Mouse (Mus musculus) gastrocnemius, postnatal 36 days (tissue): ENCODE data around the gene Doc2b. TPM values are rescaled to one million over a fixed set of nuclear protein-coding genes. Genes with fewer than 3 reads are reported as not detected.
A peak's percentile ranks its signal among the peaks of the same experiment; 100 is the strongest.

Experiments used
- DNase-seq, 2 experiments: peaks; one replicate each; pipeline ENCODE4 v3.0.0; 2022
- intact Hi-C: fragments of 180-260 bp; cut with DNase I; formaldehyde crosslinking; loops from one replicate; pipeline ENCODE4 v1.15.1; 2025
- total RNA-seq, 2 experiments: library from RNA; stranded (reverse); gene quantifications; 2 replicates each; pipeline ENCODE4 v1.2.3; 2021

The Doc2b gene
- total RNA-seq, 2 experiments from 2014 or later = 0.84 to 1.1 TPM

DNA sequence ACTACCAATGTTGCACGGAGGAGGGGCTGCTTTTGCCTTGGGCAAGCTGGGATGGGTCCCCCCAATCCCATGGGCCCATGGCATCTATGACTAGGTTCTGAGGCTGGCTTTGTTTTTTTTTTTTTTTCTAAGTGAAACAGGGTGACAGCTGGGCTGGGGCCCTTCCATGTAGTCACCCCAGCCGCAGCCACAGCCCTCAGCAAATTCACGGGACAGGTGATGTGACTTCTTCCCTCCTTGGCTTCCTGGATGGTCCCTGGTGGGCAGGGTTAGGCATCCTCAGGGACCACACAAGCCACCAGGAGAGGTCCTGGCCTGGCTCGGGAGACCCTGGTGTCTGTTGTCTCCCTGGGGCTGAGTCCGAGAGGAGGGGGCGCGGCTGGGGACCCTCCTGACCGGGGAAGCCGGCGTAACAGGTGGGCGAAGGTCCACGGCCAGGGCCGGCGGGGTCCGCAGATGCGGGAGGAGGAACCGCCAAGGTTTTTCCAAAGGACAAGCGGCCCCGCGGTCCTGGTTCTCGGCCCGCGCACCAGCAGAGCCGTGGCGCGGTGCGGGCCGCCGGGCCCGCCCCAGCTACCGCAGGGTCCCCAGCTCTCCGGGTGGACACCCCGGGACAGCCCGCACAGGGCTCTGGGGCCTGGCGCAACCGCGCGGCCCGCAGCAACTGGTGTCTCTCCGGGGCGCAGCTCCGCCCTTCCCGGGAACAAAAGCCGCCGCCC is 1.1 kb downstream of the Doc2b start:
- intact Hi-C loops = no loop called here

GRCm38 (mm10) chr11:75793351-75793750 is 2.5 kb downstream of the Doc2b start:
- intact Hi-C loops = no loop called here

More for the DNA sequence above, 1.1 kb downstream of the Doc2b start:
- DNase-seq = no peak

GRCm38 (mm10) chr11:75792535-75792934 is 3.3 kb downstream of the Doc2b start:
- intact Hi-C loops = no loop called here
- DNase-seq = no peak

More at GRCm38 (mm10) chr11:75793351-75793750, 2.5 kb downstream of the Doc2b start:
- no peak for DNase-seq

DNA sequence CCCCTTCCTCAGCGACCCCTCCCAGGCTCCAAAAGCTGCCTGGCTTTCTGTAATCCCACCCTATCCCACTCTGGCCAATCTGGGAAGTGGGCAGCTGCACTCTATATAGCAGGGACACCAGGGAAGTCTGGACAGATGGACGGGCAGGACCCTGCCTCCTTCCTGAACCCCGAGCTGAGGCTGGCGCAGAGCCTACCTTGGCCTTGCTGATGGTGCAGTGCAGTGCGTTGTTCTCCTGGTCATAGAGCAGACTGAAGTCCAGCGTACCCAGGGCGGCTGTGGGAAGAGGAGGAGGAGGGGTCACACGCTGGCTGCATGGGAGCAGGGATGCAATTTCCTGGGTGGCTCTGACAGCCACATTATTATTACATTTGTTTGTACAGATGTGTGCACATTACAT is 10.0 kb downstream of the Doc2b start:
- DNase-seq = no peak
- intact Hi-C loops = loop anchor here (10.0 kb wide), 1 partner anchor 439 kb away; no protein-coding TSS in a partner anchor

- intact Hi-C loops = loop anchor here (2.0 to 10.0 kb wide), 3 partner anchors 119 to 441 kb away; no protein-coding TSS in a partner anchor
- DNase-seq = no peak
Measured at GRCm38 (mm10) chr11:75783799-75784198, 12.1 kb downstream of the Doc2b start.

DNA sequence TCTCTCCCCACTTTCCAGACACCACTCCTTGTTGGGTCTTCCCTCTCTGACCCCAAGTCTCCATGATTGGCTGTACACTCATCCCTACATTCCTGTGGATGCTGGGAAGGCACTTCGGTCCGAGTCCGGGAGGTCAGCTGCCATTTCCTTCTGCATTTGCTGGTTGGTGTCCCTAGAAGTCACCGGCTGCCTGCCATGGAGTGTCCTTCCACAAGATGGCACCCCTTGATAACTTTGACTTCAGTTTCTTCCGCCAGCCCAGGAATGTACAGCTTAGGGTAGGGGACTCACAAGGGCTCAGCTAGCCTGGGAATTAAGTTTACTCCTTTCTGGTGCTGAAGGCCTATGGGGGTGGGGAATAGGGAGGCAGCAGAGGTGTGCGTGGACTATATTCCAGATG is 13.9 kb downstream of the Doc2b start:
- DNase-seq = peak; percentile 43 to 51
- intact Hi-C loops = loop anchor here (1.0 to 10.0 kb wide), 4 partner anchors 121 to 443 kb away; no protein-coding TSS in a partner anchor

GRCm38 (mm10) chr11:75775919-75776318 is 19.9 kb downstream of the Doc2b start:
- no peak for DNase-seq
- intact Hi-C loops = loop anchor here (10.0 kb wide), 1 partner anchor 629 kb away; the partner anchor contains the start of gene Timm22

DNA sequence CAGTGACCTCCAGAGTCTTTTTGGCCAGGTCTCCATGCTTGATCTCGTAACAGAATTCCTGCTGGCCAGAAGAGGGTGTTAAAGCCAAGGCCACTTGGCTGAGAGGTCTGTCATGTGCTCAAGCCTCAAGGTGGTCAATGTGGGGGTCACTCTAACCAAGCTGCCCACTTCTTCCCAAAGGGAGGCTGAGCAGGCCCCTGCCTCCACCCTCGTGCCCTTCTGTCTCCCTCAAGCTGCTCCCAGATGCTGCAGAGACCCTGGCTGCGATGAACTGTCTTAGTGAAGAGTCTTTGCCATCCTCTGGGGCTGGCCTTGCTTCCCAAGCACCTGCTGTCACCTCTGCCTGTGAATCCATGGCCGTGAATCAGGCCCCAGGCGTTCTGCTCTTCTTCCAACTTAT is 23.3 kb downstream of the Doc2b start:
- DNase-seq = peak in 1 of 2 experiments; percentile 10
- intact Hi-C loops = loop anchor here (10.0 kb wide), 1 partner anchor 632 kb away; the partner anchor contains the start of gene Timm22

- peak; percentile 70 to 85 for DNase-seq
Measured at GRCm38 (mm10) chr11:75769206-75769605, 26.6 kb downstream of the Doc2b start.

GRCm38 (mm10) chr11:75768091-75768989 is 27.5 kb downstream of the Doc2b start:
- intact Hi-C loops = no loop called here
- DNase-seq = peak in 1 of 2 experiments; percentile 14

More at GRCm38 (mm10) chr11:75769206-75769605, 26.6 kb downstream of the Doc2b start:
- intact Hi-C loops = no loop called here

GRCm38 (mm10) chr11:75767014-75767413 is 28.8 kb downstream of the Doc2b start:
- intact Hi-C loops = no loop called here
- peak in 1 of 2 experiments; percentile 14 for DNase-seq

DNA sequence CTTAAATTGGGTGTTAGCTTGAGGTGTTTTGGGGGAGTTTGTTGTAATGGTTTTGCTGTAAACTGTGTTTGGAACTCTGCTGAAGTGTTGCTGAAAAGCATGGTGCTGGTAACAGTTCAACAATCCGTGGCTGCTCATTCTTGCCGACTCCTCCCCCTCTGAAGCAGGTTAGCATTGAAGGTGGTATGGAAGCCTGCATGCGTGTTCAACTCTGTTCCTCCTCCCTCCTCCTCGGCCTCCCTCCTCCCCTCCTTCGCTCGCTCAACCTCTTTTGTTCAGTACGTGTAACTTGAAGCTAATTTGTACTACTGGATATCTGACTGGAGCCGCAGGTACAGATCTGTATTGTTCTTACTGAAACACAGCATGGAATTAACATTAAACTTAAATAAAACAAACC is 30.7 kb downstream of the Doc2b start:
- DNase-seq = peak in 1 of 2 experiments; percentile 6
- intact Hi-C loops = no loop called here

DNA sequence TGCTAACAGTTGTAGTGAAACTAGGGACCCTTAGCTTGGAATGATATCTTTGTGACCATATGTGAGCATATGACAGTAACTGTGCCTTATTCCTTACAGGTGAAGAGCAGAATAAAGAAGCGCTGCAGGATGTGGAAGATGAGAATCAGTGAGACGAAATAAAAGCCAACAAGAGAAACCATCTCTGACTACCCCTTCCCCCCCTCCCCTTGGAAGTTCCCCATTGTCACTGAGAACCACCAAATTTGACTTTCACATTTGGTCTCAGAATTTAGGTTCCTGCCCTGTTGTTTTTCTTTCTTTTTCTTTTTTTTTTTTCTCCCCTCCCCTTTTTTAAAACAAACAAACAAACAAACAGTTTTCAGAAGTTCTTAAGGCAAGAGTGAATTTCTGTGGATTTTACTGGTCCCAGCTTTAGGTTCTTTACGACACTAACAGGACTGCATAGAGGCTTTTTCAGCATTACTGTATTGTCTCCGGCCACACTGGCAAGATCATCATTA is 31.3 kb downstream of the Doc2b start:
- intact Hi-C loops = no loop called here
- no peak for DNase-seq

DNA sequence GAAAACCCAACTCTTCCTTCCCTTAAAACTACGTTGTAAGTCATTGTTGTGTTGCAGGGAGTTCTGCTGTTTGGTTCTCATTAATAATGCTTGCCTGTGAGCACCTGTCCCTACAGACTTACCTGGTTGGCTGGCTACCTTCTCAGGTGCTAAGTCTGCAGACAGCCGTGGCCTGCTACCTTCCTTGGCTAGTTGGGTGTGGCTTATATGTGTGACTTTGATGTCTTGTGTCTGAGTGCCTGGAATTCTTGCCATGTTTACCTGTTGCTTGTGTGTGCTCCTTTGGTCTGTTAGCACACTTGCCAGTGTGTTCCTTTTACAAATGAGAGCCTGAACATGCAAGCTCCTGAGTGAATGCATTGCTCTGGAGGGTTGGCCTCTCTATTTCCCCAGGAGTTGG is 33.1 kb downstream of the Doc2b start:
- DNase-seq = no peak
- intact Hi-C loops = no loop called here

GRCm38 (mm10) chr11:75760785-75761184 is 35.1 kb downstream of the Doc2b start:
- no peak for DNase-seq
- intact Hi-C loops = no loop called here

GRCm38 (mm10) chr11:75758553-75758952 is 37.3 kb downstream of the Doc2b start:
- intact Hi-C loops = no loop called here

DNA sequence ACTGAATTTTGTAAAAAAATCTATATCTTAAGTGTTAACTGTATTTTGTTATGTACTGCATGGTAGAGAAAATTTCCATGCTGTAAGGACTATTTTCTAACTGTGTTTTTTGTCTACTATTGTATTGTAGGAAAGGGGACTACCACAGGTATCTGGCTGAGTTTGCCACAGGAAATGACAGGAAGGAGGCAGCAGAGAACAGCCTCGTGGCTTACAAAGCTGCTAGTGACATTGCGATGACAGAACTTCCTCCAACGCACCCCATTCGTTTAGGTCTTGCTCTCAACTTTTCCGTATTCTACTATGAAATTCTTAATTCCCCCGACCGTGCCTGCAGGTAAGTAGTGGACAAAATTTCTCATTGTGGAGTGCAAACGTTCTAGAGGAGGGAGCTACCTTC is 39.2 kb downstream of the Doc2b start:
- intact Hi-C loops = no loop called here
- no peak for DNase-seq

More at GRCm38 (mm10) chr11:75758553-75758952, 37.3 kb downstream of the Doc2b start:
- DNase-seq = no peak

DNA sequence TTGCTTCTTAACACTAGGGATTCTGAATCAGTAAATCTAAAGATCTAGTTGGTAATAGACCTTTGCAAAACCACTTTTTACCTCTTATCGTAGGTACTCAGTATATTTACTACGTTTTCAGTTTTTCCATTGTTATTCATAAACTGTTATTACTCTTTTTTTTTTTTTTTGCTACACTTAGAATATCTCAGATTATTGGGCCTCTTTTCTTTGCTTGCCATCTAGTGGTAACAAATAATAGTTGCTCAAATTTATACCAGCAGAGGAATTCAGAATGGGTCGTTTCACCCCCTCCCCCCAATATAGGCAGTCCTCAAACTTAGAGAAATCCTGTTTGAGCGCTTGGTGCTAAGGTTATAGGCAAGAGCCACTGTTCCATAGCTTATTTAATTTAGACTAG is 44.8 kb downstream of the Doc2b start:
- intact Hi-C loops = no loop called here

GRCm38 (mm10) chr11:75750537-75750936 is 45.3 kb downstream of the Doc2b start:
- DNase-seq = no peak
- intact Hi-C loops = no loop called here

More for the DNA sequence above, 44.8 kb downstream of the Doc2b start:
- DNase-seq = no peak

GRCm38 (mm10) chr11:75744761-75745160 is 51.1 kb downstream of the Doc2b start:
- intact Hi-C loops = no loop called here

DNA sequence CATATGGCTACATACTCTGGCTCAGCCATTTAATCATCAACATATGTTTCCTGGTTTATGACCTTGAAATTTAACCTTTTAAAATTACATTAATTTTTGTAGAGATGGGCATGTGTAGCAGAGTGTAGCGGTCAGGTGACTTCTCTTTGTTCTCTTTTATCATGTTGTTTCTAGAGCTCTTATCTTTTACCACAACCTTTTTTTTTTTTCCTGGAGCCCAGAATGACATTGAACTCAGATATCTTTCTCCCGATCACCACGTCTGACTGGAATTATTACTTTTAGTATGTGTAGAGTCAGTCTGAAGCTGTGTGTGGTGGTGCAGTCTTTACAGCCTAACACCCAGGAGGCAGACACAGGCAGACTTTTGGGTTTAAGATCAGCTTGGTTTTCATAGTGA is 54.2 kb downstream of the Doc2b start:
- intact Hi-C loops = no loop called here
- DNase-seq = no peak

More at GRCm38 (mm10) chr11:75744761-75745160, 51.1 kb downstream of the Doc2b start:
- DNase-seq = no peak
